Mouse (Mus musculus) MEL (cell line): Measurements from ENCODE around the gene Mroh2a.

Experiments used
- CTCF ChIP-seq, 3 experiments: IDR thresholded peaks in 2 of 3; conservative IDR thresholded peaks in 1 of 3; 2 replicates each; pipeline ENCODE4 v1.5.1; 2011 to 2012; ENCODE audit warnings: low read length in 3 of 3, low read depth in 2 of 3, mild to moderate bottlenecking in 2 of 3, improper control_type of control experiment in 1 of 3, inconsistent platforms in 1 of 3, mixed read lengths in 1 of 3, moderate library complexity in 1 of 3; ENCODE audit not compliant: control insufficient read depth in 1 of 3, insufficient read depth in 1 of 3, poor library complexity in 1 of 3, severe bottlenecking in 1 of 3
- ELF1 ChIP-seq: IDR thresholded peaks from 2 replicates; pipeline ENCODE4 v1.6.1; 2014; ENCODE audit warnings: low read depth, mild to moderate bottlenecking, inconsistent platforms, low read length, improper control_type of control experiment, moderate library complexity
- GATA1 ChIP-seq: IDR thresholded peaks from 2 replicates; pipeline ENCODE4 v1.6.1; 2011; ENCODE audit warnings: low read depth, low read length, improper control_type of control experiment
- MAX ChIP-seq: IDR thresholded peaks from 2 replicates; pipeline ENCODE4 v1.6.1; 2011; ENCODE audit warnings: low read length, improper control_type of control experiment
- NRF1 ChIP-seq: IDR thresholded peaks from 2 replicates; pipeline ENCODE4 v1.6.1; 2014; ENCODE audit warnings: low read depth, mild to moderate bottlenecking, inconsistent platforms, low read length, improper control_type of control experiment, moderate library complexity; ENCODE audit not compliant: poor library complexity, insufficient read depth, severe bottlenecking
- POLR2A ChIP-seq, 2 experiments: IDR thresholded peaks; 2 replicates each; pipeline ENCODE4 v1.6.1; 2011 to 2012; ENCODE audit warnings: low read length in 2 of 2, mild to moderate bottlenecking in 2 of 2, control low read depth in 1 of 2, improper control_type of control experiment in 1 of 2, low read depth in 1 of 2, moderate library complexity in 1 of 2; ENCODE audit not compliant: control insufficient read depth in 1 of 2, insufficient read depth in 1 of 2, poor library complexity in 1 of 2
- RCOR1 ChIP-seq: IDR thresholded peaks from 2 replicates; pipeline ENCODE4 v1.6.1; 2012; ENCODE audit warnings: low read depth, mild to moderate bottlenecking, inconsistent platforms, low read length, improper control_type of control experiment
- SIN3A ChIP-seq: IDR thresholded peaks from 2 replicates; pipeline ENCODE4 v1.6.1; 2012; ENCODE audit warnings: low read length, improper control_type of control experiment, inconsistent platforms
- USF2 ChIP-seq, 2 experiments: IDR thresholded peaks; 2 replicates each; pipeline ENCODE4 v1.6.1; 2011 to 2012; ENCODE audit warnings: improper control_type of control experiment in 2 of 2, low read length in 2 of 2, borderline replicate concordance in 1 of 2, inconsistent platforms in 1 of 2, low read depth in 1 of 2, mild to moderate bottlenecking in 1 of 2; ENCODE audit not compliant: insufficient read depth in 1 of 2
- ZKSCAN1 ChIP-seq: IDR thresholded peaks from 2 replicates; pipeline ENCODE4 v1.6.1; 2012; ENCODE audit warnings: low read depth, mild to moderate bottlenecking, inconsistent platforms, low read length, improper control_type of control experiment, moderate library complexity

DNA sequence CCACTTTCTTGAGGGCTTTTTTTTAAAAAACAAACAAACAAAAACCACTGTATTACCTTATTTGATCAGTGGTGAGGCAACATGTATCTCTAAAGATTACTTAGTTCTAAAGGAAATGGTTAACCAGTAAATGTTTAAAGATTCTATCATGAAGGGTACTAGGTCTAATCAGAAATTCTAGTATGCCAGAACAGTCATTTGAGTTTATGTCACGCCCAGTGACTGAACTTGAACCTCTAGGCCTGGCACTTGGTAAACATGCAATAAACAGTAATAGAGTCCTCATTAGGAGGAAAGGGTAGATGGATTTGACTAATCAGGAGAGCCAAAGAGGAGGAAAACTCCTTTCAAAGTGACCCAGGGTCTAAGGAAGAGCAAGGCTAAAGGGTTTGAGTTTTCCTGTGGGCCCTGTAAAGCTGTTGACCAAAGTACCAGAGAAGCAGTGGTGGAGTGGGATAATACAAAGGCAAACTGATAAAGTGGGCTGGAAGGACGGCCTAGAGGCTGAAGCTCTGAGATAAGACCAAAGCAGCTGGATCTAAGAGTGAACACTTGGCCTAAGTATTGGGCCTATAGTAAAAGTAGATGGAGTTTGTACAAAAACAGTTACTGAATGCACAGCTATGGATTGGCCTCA, 19.8 kb upstream of the Mroh2a start:
- TF ChIP-seq MAX (no peak), SIN3A (no peak), ELF1 (no peak), CTCF (IDR thresholded peaks at IDR 0.05 in 2 of 3, conservative IDR thresholded peaks at IDR 0.05 in 1 of 3; ENCODE audit: control insufficient read depth in 1 of 3, insufficient read depth in 1 of 3, low read depth in 2 of 3, low read length in 3 of 3, poor library complexity in 1 of 3, severe bottlenecking in 1 of 3) (no peak), POLR2A (IDR thresholded peaks at IDR 0.05; ENCODE audit: control insufficient read depth in 1 of 2, insufficient read depth in 1 of 2, low read depth in 1 of 2, low read length in 2 of 2, poor library complexity in 1 of 2) (no peak), GATA1 (peak; percentile 84), ZKSCAN1 (no peak), NRF1 (no peak), USF2 (IDR thresholded peaks at IDR 0.05; ENCODE audit: borderline replicate concordance in 1 of 2, insufficient read depth in 1 of 2, low read depth in 1 of 2, low read length in 2 of 2) (no peak), RCOR1 (no peak)
